Mouse (Mus musculus): Measurements from ENCODE around the gene Focad.
A peak's percentile ranks its signal among the peaks of the same experiment; 100 is the strongest.

- peak; percentile 56 for TF ChIP-seq CTCF (IDR thresholded peaks at IDR 0.05; ENCODE audit: control insufficient read depth, insufficient read depth, insufficient read length)
- no peak for TF ChIP-seq MAX (IDR thresholded peaks at IDR 0.05)
- no peak for TF ChIP-seq USF1 (IDR thresholded peaks at IDR 0.05; ENCODE audit: low read depth)
These were observed 215.2 kb downstream of the Focad start for GRCm38 (mm10) chr4:88309676-88310075.
